Mouse (Mus musculus): Measurements from ENCODE around the gene Meltf. TPM values are rescaled to one million over a fixed set of nuclear protein-coding genes. Genes with fewer than 3 reads are reported as not detected.

Gene Meltf
- total RNA-seq (2021): under 1 TPM; 0.51 to 0.54 TPM
- long read RNA-seq, experiment 1, partial matches to known transcripts: 2 of 2 reads
- long read RNA-seq, experiment 1, other reads (novel, unspliced or antisense): 0 of 2 reads
- long read RNA-seq, experiment 2, partial matches to known transcripts: 0 of 1 reads
- long read RNA-seq, experiment 2, other reads (novel, unspliced or antisense): 1 of 1 reads

- Histone ChIP-seq H3K4me3 (no peak within 1 kb of the TSS), H3K27ac (peak within 1 kb of the TSS; percentile 87)
- intact Hi-C loops (cut with DNase I): loop anchor here (2.0 kb wide), 1 partner anchor 40 kb away; no protein-coding TSS in a partner anchor
- DNase-seq (ENCODE audit: extremely low spot score in 1 of 2, low spot score in 2 of 2): peak; percentile 53 to 66
- TF ChIP-seq CTCF (IDR thresholded peaks at IDR 0.05): peak; percentile 69
Measured at GRCm38 (mm10) chr16:31878573-31879257, at the start of gene Meltf. Meltf (plus strand) TSS chr16:31878810.

GRCm38 (mm10) chr16:31830726-31831125 is 47.9 kb upstream of the Meltf start:
- TF ChIP-seq CTCF (IDR thresholded peaks at IDR 0.05): no peak
- DNase-seq (ENCODE audit: extremely low spot score in 1 of 2, low spot score in 2 of 2): no peak
- Histone ChIP-seq H3K27ac (no peak overlapping the region), H3K4me3 (no peak overlapping the region)
- intact Hi-C loops (cut with DNase I): no loop called here

GRCm38 (mm10) chr16:31832630-31833422 is 45.8 kb upstream of the Meltf start:
- DNase-seq (ENCODE audit: extremely low spot score in 1 of 2, low spot score in 2 of 2): no peak
- intact Hi-C loops (cut with DNase I): no loop called here
- TF ChIP-seq CTCF (IDR thresholded peaks at IDR 0.05): no peak
- Histone ChIP-seq H3K4me3 (no peak overlapping the region), H3K27ac (no peak overlapping the region)

GRCm38 (mm10) chr16:31834011-31834584 is 44.5 kb upstream of the Meltf start:
- no peak for DNase-seq (ENCODE audit: extremely low spot score in 1 of 2, low spot score in 2 of 2)
- Histone ChIP-seq H3K4me3 (no peak overlapping the region), H3K27ac (peak overlapping the region; percentile 54)
- TF ChIP-seq CTCF (IDR thresholded peaks at IDR 0.05): no peak
- intact Hi-C loops (cut with DNase I): no loop called here

- no peak for TF ChIP-seq CTCF (IDR thresholded peaks at IDR 0.05)
- intact Hi-C loops (cut with DNase I): no loop called here
- DNase-seq (ENCODE audit: extremely low spot score in 1 of 2, low spot score in 2 of 2): no peak
- Histone ChIP-seq H3K4me3 (no peak overlapping the region), H3K27ac (no peak overlapping the region)
Measured at GRCm38 (mm10) chr16:31834662-31835318, 43.8 kb upstream of the Meltf start.

GRCm38 (mm10) chr16:31837362-31837761 is 41.2 kb upstream of the Meltf start:
- H3K27ac ChIP-seq: no peak overlapping the region
- intact Hi-C loops (cut with DNase I): no loop called here
- no peak for TF ChIP-seq CTCF (IDR thresholded peaks at IDR 0.05)
- no peak overlapping the region for H3K4me3 ChIP-seq
- no peak for DNase-seq (ENCODE audit: extremely low spot score in 1 of 2, low spot score in 2 of 2)

- no peak overlapping the region for H3K27ac ChIP-seq
- no peak for DNase-seq (ENCODE audit: extremely low spot score in 1 of 2, low spot score in 2 of 2)
- intact Hi-C loops (cut with DNase I): loop anchor here (5.0 kb wide), 1 partner anchor 37 kb away; no protein-coding TSS in a partner anchor
- no peak overlapping the region for H3K4me3 ChIP-seq
- no peak for TF ChIP-seq CTCF (IDR thresholded peaks at IDR 0.05)
Measured at GRCm38 (mm10) chr16:31844246-31844645, 34.4 kb upstream of the Meltf start.

GRCm38 (mm10) chr16:31846763-31847162 is 31.8 kb upstream of the Meltf start:
- Histone ChIP-seq H3K4me3 (no peak overlapping the region), H3K27ac (no peak overlapping the region)
- intact Hi-C loops (cut with DNase I): loop anchor here (5.0 kb wide), 1 partner anchor 94 kb away; no protein-coding TSS in a partner anchor
- no peak for TF ChIP-seq CTCF (IDR thresholded peaks at IDR 0.05)
- DNase-seq (ENCODE audit: extremely low spot score in 1 of 2, low spot score in 2 of 2): no peak

- intact Hi-C loops (cut with DNase I): no loop called here
- TF ChIP-seq CTCF (IDR thresholded peaks at IDR 0.05): no peak
- H3K27ac ChIP-seq: peak overlapping the region; percentile 37; the same call in 1 of the 2 replicates
Measured at GRCm38 (mm10) chr16:31863920-31864319, 14.7 kb upstream of the Meltf start.

GRCm38 (mm10) chr16:31865242-31865641 is 13.4 kb upstream of the Meltf start:
- Histone ChIP-seq H3K27ac (peak overlapping the region; percentile 68), H3K4me3 (no peak overlapping the region)
- intact Hi-C loops (cut with DNase I): no loop called here
- DNase-seq (ENCODE audit: extremely low spot score in 1 of 2, low spot score in 2 of 2): no peak
- TF ChIP-seq CTCF (IDR thresholded peaks at IDR 0.05): no peak

More at GRCm38 (mm10) chr16:31863920-31864319, 14.7 kb upstream of the Meltf start:
- H3K4me3 ChIP-seq: no peak overlapping the region
- DNase-seq (ENCODE audit: extremely low spot score in 1 of 2, low spot score in 2 of 2): no peak

GRCm38 (mm10) chr16:31866911-31867310 is 11.7 kb upstream of the Meltf start:
- Histone ChIP-seq H3K27ac (peak overlapping the region; percentile 68), H3K4me3 (no peak overlapping the region)
- intact Hi-C loops (cut with DNase I): no loop called here
- no peak for TF ChIP-seq CTCF (IDR thresholded peaks at IDR 0.05)
- no peak for DNase-seq (ENCODE audit: extremely low spot score in 1 of 2, low spot score in 2 of 2)
